Mouse (Mus musculus) bone marrow macrophage, adult 2 months (primary cell): ENCODE measurements around the gene Gpa33. TPM values are rescaled to one million over a fixed set of nuclear protein-coding genes. Genes with fewer than 3 reads are reported as not detected.
A peak's percentile ranks its signal among the peaks of the same experiment; 100 is the strongest.

Source experiments
- H3K27ac ChIP-seq: 2 replicates; pipeline ENCODE4 v1.5.1; 2012; ENCODE audit warnings: low read depth, low read length; ENCODE audit not compliant: insufficient read depth
- H3K4me1 ChIP-seq: 2 replicates; pipeline ENCODE4 v1.6.1; 2012; ENCODE audit warnings: low read length; ENCODE audit not compliant: control insufficient read depth, insufficient read depth
- H3K4me3 ChIP-seq: 2 replicates; pipeline ENCODE4 v1.5.1; 2012; ENCODE audit warnings: mild to moderate bottlenecking, low read length, moderate library complexity; ENCODE audit not compliant: insufficient read depth
- CTCF ChIP-seq: IDR thresholded peaks from 2 replicates; pipeline ENCODE4 v1.5.1; 2012; ENCODE audit warnings: low read depth, mild to moderate bottlenecking, low read length, moderate library complexity
- POLR2A ChIP-seq: IDR thresholded peaks from 2 replicates; pipeline ENCODE4 v1.6.1; 2012; ENCODE audit warnings: mild to moderate bottlenecking, low read depth, low read length, borderline replicate concordance
- polyA plus RNA-seq: library from polyadenylated mRNA; stranded (reverse); fragments of >200 nt; gene quantifications from 2 replicates; pipeline ENCODE4 v1.2.4, GENCODE M21; 2012; ENCODE audit not compliant: missing spikeins, insufficient read depth, insufficient read length

Gpa33 gene
- polyA plus RNA-seq, 1 experiment = not detected

DNA sequence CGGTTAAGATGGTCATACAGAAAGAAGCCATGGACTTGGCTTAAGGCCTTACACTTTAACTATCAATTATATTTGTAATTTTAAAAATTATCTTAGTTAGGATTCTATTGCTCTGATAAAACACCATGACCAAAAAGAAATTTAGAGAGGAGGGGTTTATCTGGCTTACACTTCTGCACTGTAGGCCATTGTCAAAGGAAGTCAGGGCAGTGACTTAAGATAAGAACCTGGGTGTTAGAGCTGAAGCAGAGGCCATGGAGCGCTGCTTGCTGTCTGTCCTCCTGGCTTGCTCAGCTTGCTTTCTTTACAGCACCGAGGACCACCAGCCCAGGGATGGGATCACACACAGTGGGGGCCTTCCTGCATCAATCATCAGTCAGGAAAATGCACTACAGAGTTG lies 17.6 kb downstream of the Gpa33 start:
- no peak for TF ChIP-seq CTCF
- Histone ChIP-seq H3K4me1 (peaks cover 3% of the 10 kb centered on the region; the same call in 1 of the 2 replicates), H3K27ac (no peak overlapping the region), H3K4me3 (no peak overlapping the region)

- Histone ChIP-seq H3K4me1 (peaks cover 3% of the 10 kb centered on the region; the same call in 1 of the 2 replicates), H3K27ac (no peak overlapping the region), H3K4me3 (no peak overlapping the region)
- no peak for TF ChIP-seq CTCF
- no peak for TF ChIP-seq POLR2A
Measured at GRCm38 (mm10) chr1:166149441-166149840, 19.4 kb downstream of the Gpa33 start.

DNA sequence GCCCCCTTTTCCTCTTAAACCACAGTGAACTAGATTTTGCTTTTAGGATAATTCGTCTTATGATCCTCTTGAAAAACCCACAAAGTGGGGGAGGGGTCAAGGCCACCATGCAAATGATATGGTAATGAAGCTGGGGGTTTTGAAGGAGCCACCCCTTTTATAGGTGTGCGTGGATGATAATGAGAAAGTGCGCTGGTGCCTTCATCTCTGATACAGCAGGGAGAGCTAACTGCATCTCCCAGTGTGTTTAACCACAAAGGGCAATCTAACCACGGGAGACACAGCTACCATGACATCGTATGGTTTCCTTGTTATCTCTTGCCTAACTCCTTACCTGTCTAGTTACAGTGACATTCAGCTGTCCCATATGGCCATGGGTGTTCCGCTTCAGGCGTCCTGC lies 20.0 kb downstream of the Gpa33 start:
- Histone ChIP-seq H3K27ac (no peak overlapping the region), H3K4me3 (no peak overlapping the region), H3K4me1 (peaks cover 4% of the 10 kb centered on the region; the same call in 1 of the 2 replicates)
- TF ChIP-seq CTCF = no peak
- TF ChIP-seq POLR2A = no peak

GRCm38 (mm10) chr1:166151341-166151740 lies 21.3 kb downstream of the Gpa33 start:
- Histone ChIP-seq H3K27ac (no peak overlapping the region), H3K4me3 (no peak overlapping the region), H3K4me1 (peaks cover 4% of the 10 kb centered on the region; the same call in 1 of the 2 replicates)
- TF ChIP-seq CTCF (no peak), POLR2A (no peak)

GRCm38 (mm10) chr1:166152034-166152433 lies 22.0 kb downstream of the Gpa33 start:
- Histone ChIP-seq H3K4me1 (0 out of 2 replicates have a peak, but pooled peaks cover 2% of the 10 kb centered on the region), H3K27ac (no peak overlapping the region), H3K4me3 (no peak overlapping the region)
- TF ChIP-seq CTCF (no peak), POLR2A (no peak)

- TF ChIP-seq CTCF = peak; percentile 69
- no peak for TF ChIP-seq POLR2A
- no peak overlapping the region for H3K4me3 ChIP-seq
- H3K4me1 ChIP-seq = 0 out of 2 replicates have a peak, but pooled peaks cover 2% of the 10 kb centered on the region
- no peak overlapping the region for H3K27ac ChIP-seq
Measured at GRCm38 (mm10) chr1:166153351-166154120, 23.5 kb downstream of the Gpa33 start.

- TF ChIP-seq CTCF = peak; percentile 92
- no peak for TF ChIP-seq POLR2A
- H3K27ac ChIP-seq = no peak overlapping the region
- H3K4me1 ChIP-seq = 0 out of 2 replicates have a peak, but pooled peaks cover 2% of the 10 kb centered on the region
- no peak overlapping the region for H3K4me3 ChIP-seq
Measured at GRCm38 (mm10) chr1:166154162-166155112, 24.4 kb downstream of the Gpa33 start.

GRCm38 (mm10) chr1:166155113-166155494 lies 25.1 kb downstream of the Gpa33 start:
- no peak for TF ChIP-seq POLR2A
- no peak for TF ChIP-seq CTCF
- no peak overlapping the region for H3K27ac ChIP-seq
- 0 out of 2 replicates have a peak, but pooled peaks cover 2% of the 10 kb centered on the region for H3K4me1 ChIP-seq
- H3K4me3 ChIP-seq = no peak overlapping the region

GRCm38 (mm10) chr1:166157712-166158111 lies 27.7 kb downstream of the Gpa33 start:
- no peak overlapping the region for H3K4me3 ChIP-seq
- H3K4me1 ChIP-seq = 0 out of 2 replicates have a peak, but pooled peaks cover 2% of the 10 kb centered on the region
- no peak for TF ChIP-seq POLR2A
- no peak for TF ChIP-seq CTCF
- H3K27ac ChIP-seq = no peak overlapping the region

GRCm38 (mm10) chr1:166158664-166159063 lies 28.6 kb downstream of the Gpa33 start:
- H3K4me3 ChIP-seq = no peak overlapping the region
- no peak overlapping the region for H3K27ac ChIP-seq
- 0 out of 2 replicates have a peak, but pooled peaks cover 2% of the 10 kb centered on the region for H3K4me1 ChIP-seq
- TF ChIP-seq POLR2A (no peak), CTCF (no peak)
